Mouse (Mus musculus) Patski (cell line): ENCODE measurements at regions not wholly inside any gene's neighbourhood (a gene's known extent, or its start where the extent isn't known, plus 50 kb on each side); places are given as distances from the start of the nearest gene placed in this dataset.

Experiments
- ATAC-seq: fragments of 100-300 bp; one replicate; pipeline ENCODE4 v1.8.0; 2021
- CTCF ChIA-PET: fragments of 350-600 bp; sonication (Branson Sonifier 250); formaldehyde crosslinking; loops from one replicate; lab custom pipeline; 2022; ENCODE audit warnings: inconsistent platforms; lab: Charles Lee
- POLR2A ChIA-PET: fragments of 350-600 bp; sonication (Branson Sonifier 250); formaldehyde crosslinking; loops from one replicate; lab custom pipeline; 2022; ENCODE audit warnings: antibody characterized with exemption, inconsistent platforms; lab: Charles Lee
- DNase-seq: peaks from one replicate; pipeline ENCODE4 v3.0.0-alpha.2; 2011; ENCODE audit warnings: low read depth, low spot score
- H3K27me3 ChIP-seq: fragments of 371-371 bp; one replicate; pipeline ENCODE4 v1.5.1; 2021
- CTCF ChIP-seq: fragments of 100-300 bp; IDR thresholded peaks from one replicate; pipeline ENCODE4 v1.5.1; 2021
- in situ Hi-C: fragments of 300-500 bp; cut with MboI; formaldehyde crosslinking; loops from 3 replicates; pipeline ENCODE4 v1.11.1; 2018; ENCODE audit warnings: low pct_unique_long_range_greater_than_20kb, mixed read lengths

- DNase-seq (no peak), ATAC-seq (no peak)
- ChIA-PET CTCF (no interaction called here), POLR2A (no interaction called here)
- peaks cover 4% of the 10 kb centered on the region for H3K27me3 ChIP-seq
- no peak for TF ChIP-seq CTCF
- in situ Hi-C loops, result loop anchor here (25.0 kb wide), 2 partner anchors 462 to 1512 kb away; partner anchors contain the start of gene Nr2f2
These were observed 432.6 kb downstream of the Mctp2 start for GRCm38 (mm10) chr7:71873817-71874216.

- no peak for TF ChIP-seq CTCF
- in situ Hi-C loops, result loop anchor here (25.0 kb wide), 2 partner anchors 461 to 1511 kb away; partner anchors contain the start of gene Nr2f2
- ATAC-seq, result no peak
- ChIA-PET CTCF (no interaction called here), POLR2A (no interaction called here)
- DNase-seq, result no peak
- H3K27me3 ChIP-seq, result peaks cover 6% of the 10 kb centered on the region
These were observed 433.5 kb downstream of the Mctp2 start for GRCm38 (mm10) chr7:71872912-71873311.

GRCm38 (mm10) chr7:71867090-71867489, 439.3 kb downstream of the Mctp2 start:
- ATAC-seq (no peak), DNase-seq (no peak)
- ChIA-PET CTCF (no interaction called here), POLR2A (no interaction called here)
- in situ Hi-C loops, result loop anchor here (5.0 to 25.0 kb wide), 4 partner anchors 280 to 1505 kb away; partner anchors contain the start of gene Nr2f2
- H3K27me3 ChIP-seq, result peaks cover 16% of the 10 kb centered on the region
- peak; percentile 75 for TF ChIP-seq CTCF

- in situ Hi-C loops, result loop anchor here (5.0 to 25.0 kb wide), 4 partner anchors 281 to 1503 kb away; partner anchors contain the start of gene Nr2f2
- no peak for TF ChIP-seq CTCF
- ATAC-seq, result no peak
- POLR2A ChIA-PET, result no interaction called here
- CTCF ChIA-PET, result interaction anchor here (1.6 kb wide), 1 partner anchor 9 kb away, joined by 5 read pairs; no protein-coding TSS in a partner anchor
- peaks cover 16% of the 10 kb centered on the region for H3K27me3 ChIP-seq
- no peak for DNase-seq
These were observed 440.8 kb downstream of the Mctp2 start for GRCm38 (mm10) chr7:71865371-71866166.

- ChIA-PET CTCF (no interaction called here), POLR2A (no interaction called here)
- in situ Hi-C loops, result loop anchor here (25.0 kb wide), 2 partner anchors 441 to 1491 kb away; partner anchors contain the start of gene Nr2f2
- ATAC-seq, result no peak
- H3K27me3 ChIP-seq, result no peaks in the 10 kb centered on the region
- TF ChIP-seq CTCF, result no peak
- no peak for DNase-seq
These were observed 453.5 kb downstream of the Mctp2 start for GRCm38 (mm10) chr7:71852864-71853263.

- H3K27me3 ChIP-seq, result no peaks in the 10 kb centered on the region
- TF ChIP-seq CTCF, result no peak
- ChIA-PET CTCF (no interaction called here), POLR2A (no interaction called here)
- no peak for DNase-seq
- ATAC-seq, result no peak
- in situ Hi-C loops, result no loop called here
These were observed 457.2 kb downstream of the Mctp2 start for GRCm38 (mm10) chr7:71849174-71849573.

GRCm38 (mm10) chr7:71837845-71838244, 468.6 kb downstream of the Mctp2 start:
- in situ Hi-C loops, result no loop called here
- no peak for ATAC-seq
- H3K27me3 ChIP-seq, result no peaks in the 10 kb centered on the region
- ChIA-PET POLR2A (no interaction called here), CTCF (no interaction called here)
- no peak for DNase-seq
- TF ChIP-seq CTCF, result no peak

- DNase-seq (no peak), ATAC-seq (no peak)
- no peaks in the 10 kb centered on the region for H3K27me3 ChIP-seq
- ChIA-PET POLR2A (no interaction called here), CTCF (no interaction called here)
- in situ Hi-C loops, result no loop called here
- no peak for TF ChIP-seq CTCF
These were observed 474.4 kb downstream of the Mctp2 start for GRCm38 (mm10) chr7:71831790-71832525.

GRCm38 (mm10) chr7:71829567-71829966, 476.8 kb downstream of the Mctp2 start:
- ATAC-seq (no peak), DNase-seq (no peak)

GRCm38 (mm10) chr7:71816138-71816537, 464.9 kb upstream of the Gm10295 start:
- CTCF ChIA-PET, result interaction anchor here (0.9 kb wide), 1 partner anchor 13 kb away, joined by 3 read pairs; no protein-coding TSS in a partner anchor
- TF ChIP-seq CTCF, result no peak
- no peak for ATAC-seq
- POLR2A ChIA-PET, result no interaction called here
- in situ Hi-C loops, result no loop called here
- H3K27me3 ChIP-seq, result peaks cover 3% of the 10 kb centered on the region
- DNase-seq, result no peak

More at GRCm38 (mm10) chr7:71829567-71829966, 476.8 kb downstream of the Mctp2 start:
- H3K27me3 ChIP-seq, result no peaks in the 10 kb centered on the region
- no peak for TF ChIP-seq CTCF
- CTCF ChIA-PET, result interaction anchor here (1.3 kb wide), 1 partner anchor 13 kb away, joined by 3 read pairs; no protein-coding TSS in a partner anchor
- POLR2A ChIA-PET, result no interaction called here
- in situ Hi-C loops, result no loop called here

- DNase-seq (no peak), ATAC-seq (no peak)
- H3K27me3 ChIP-seq, result no peaks in the 10 kb centered on the region
- ChIA-PET POLR2A (no interaction called here), CTCF (no interaction called here)
- in situ Hi-C loops, result no loop called here
- TF ChIP-seq CTCF, result no peak
These were observed 442.9 kb upstream of the Gm10295 start for GRCm38 (mm10) chr7:71794201-71794600.
